Mouse (Mus musculus) duodenum, adult 2 months (tissue): ENCODE measurements around the gene Pdcd11. TPM values are rescaled to one million over a fixed set of nuclear protein-coding genes. Genes with fewer than 3 reads are reported as not detected.

Experiments
- polyA plus RNA-seq: library from polyadenylated mRNA; depleted of rRNA; stranded (reverse); fragments of >200 nt; gene quantifications from 2 replicates; pipeline ENCODE4 v1.2.3, GENCODE M21; 2012; ENCODE audit warnings: low replicate concordance; rRNA removed

Gene Pdcd11
- polyA plus RNA-seq = 3.6 and 3.7 TPM in 2 replicates

GRCm38 (mm10) chr19:47090550-47091156 lies at the start of gene Pdcd11, which contains the start of gene Usmg5:
Pdcd11 (plus strand) TSS chr19:47090768.
Usmg5 (minus strand) TSS chr19:47090647.

GRCm38 (mm10) chr19:47050271-47051032 lies 40.1 kb upstream of the Pdcd11 start, which contains the start of gene Pcgf6:
Pcgf6 (minus strand) TSS chr19:47050906.

GRCm38 (mm10) chr19:47067096-47067882 lies 23.3 kb upstream of the Pdcd11 start, which contains the start of gene Taf5:
Taf5 (plus strand) TSS chr19:47067746.

GRCm38 (mm10) chr19:47137771-47138421 lies 47.3 kb downstream of the Pdcd11 start, which contains the start of gene Calhm2:
Calhm2 (minus strand) TSS chr19:47138294.

GRCm38 (mm10) chr19:47144154-47144553 lies 53.6 kb downstream of the Pdcd11 start, which contains the start of gene Calhm1:
Calhm1 (minus strand) TSS chr19:47144254.

GRCm38 (mm10) chr19:47157664-47158063 lies 67.1 kb downstream of the Pdcd11 start, which contains the start of gene Calhm3:
Calhm3 (minus strand) TSS chr19:47157764.

GRCm38 (mm10) chr19:47178431-47179271 lies 88.1 kb downstream of the Pdcd11 start, which contains the start of gene Neurl1a:
Neurl1a (plus strand) TSS chr19:47178820.

Other genes with a start within 250 kb of the Pdcd11 start
- 0.19 and 0.52 TPM in 2 replicates for gene Ina, start 76.1 kb upstream of the Pdcd11 start, polyA plus RNA-seq
- 4.3 and 8.1 TPM in 2 replicates for gene Nt5c2, start 75.6 kb upstream of the Pdcd11 start, polyA plus RNA-seq
- gene Pcgf6, start 39.9 kb upstream of the Pdcd11 start, polyA plus RNA-seq = 5.4 and 6.8 TPM in 2 replicates
- 2.0 and 3.0 TPM in 2 replicates for gene Taf5, start 23.0 kb upstream of the Pdcd11 start, polyA plus RNA-seq
- 24.7 and 31.2 TPM in 2 replicates for gene Usmg5, start 121 bp upstream of the Pdcd11 start, polyA plus RNA-seq
- 3.5 and 5.9 TPM in 2 replicates for gene Calhm2, start 47.5 kb downstream of the Pdcd11 start, polyA plus RNA-seq
- not detected in 2 replicates for gene Calhm1, start 53.5 kb downstream of the Pdcd11 start, polyA plus RNA-seq
- gene Calhm3, start 67.0 kb downstream of the Pdcd11 start, polyA plus RNA-seq = not detected in 2 replicates
- gene Neurl1a, start 88.1 kb downstream of the Pdcd11 start, polyA plus RNA-seq = 3.6 and 5.0 TPM in 2 replicates